ENCODE assay signal across 8 mouse cellular contexts in the genomic region with DNA sequence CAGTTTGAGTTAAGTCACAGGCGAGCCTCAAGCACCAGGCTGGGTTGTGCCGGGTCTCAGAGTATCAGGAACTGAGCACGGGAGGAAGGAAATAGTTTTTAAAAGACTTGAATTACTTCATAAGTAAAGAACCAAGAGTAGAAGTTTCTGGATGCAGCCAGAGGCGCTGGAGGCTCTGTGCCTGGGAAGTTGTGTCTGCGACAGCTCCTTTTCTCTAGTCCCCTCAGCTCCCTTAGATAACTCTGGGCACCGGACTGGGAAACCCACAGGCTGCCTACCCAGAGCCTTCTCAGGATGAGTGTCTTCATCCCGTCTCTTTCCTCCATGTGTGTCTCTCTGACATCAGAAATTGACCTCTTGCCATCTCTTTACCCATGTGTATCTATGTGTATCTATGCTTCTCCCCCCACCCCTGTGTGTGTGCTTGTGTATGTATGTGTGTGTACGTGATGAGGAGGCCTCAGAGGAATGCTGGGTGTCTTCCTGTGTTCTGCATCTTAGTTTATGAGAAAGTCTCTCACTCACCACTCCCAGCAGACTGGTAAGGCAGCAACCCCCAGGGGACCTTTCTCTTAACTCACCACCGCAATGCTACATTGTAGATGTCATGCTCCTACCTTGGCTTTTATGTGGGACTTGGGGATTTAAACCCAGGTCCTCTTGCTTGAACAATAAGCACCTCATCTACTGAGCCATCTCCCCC. TPM values are rescaled to one million over a fixed set of nuclear protein-coding genes. Genes with fewer than 3 reads are reported as not detected.
DNase-seq lines count a peak whose midpoint lies in the region; ATAC-seq and TF ChIP-seq lines count a peak whose summit lies in the region.

No protein-coding gene starts in this region.

- peak in 1 of 2 experiments; percentile 53 for DNase-seq in heart, adult 2 months
- no peak for DNase-seq in heart, postnatal 25 days (ENCODE audit: low spot score)
- DNase-seq in lung, postnatal 25 days (ENCODE audit: low spot score), result no peak
- DNase-seq in splenic B cell, adult 2 months (ENCODE audit: low read depth, low spot score), result peak; percentile 65
- DNase-seq in layer of hippocampus, adult 11-12 months (ENCODE audit: low spot score), result no peak
- no peak for DNase-seq in left cerebral cortex, adult 18-20 months (ENCODE audit: low spot score in 2 of 2)

- 33% methylated on average over 9 of the region's 9 CpGs for WGBS in heart, adult 2 months
- 55% methylated on average over 9 of the region's 9 CpGs for WGBS in lung, embryonic 16.5 days
- WGBS in heart, embryonic 15.5 days, result 60% methylated on average over 9 of the region's 9 CpGs

- intact Hi-C loops in heart, adult 2 months (cut with DNase I), result loop anchor here (2.0 kb wide), 1 partner anchor 42 kb away; no protein-coding TSS in a partner anchor
- intact Hi-C loops in heart, postnatal 25 days (cut with DNase I), result no loop called here

- H3K9ac ChIP-seq in heart, adult 2 months (ENCODE audit: low read depth, low read length), result no peak overlapping the region
- no peak overlapping the region for H3K9ac ChIP-seq in lung, embryonic 16.5 days (ENCODE audit: low read length)
- H3K9ac ChIP-seq in heart, embryonic 15.5 days, result no peak overlapping the region

- ATAC-seq in lung, embryonic 16.5 days (ENCODE audit: low read depth), result no peak
- no peak for ATAC-seq in heart, embryonic 15.5 days (replicated peaks; ENCODE audit: insufficient number of reproducible peaks, insufficient read depth, low FRiP score, low read depth)

- no peak overlapping the region for H3K4me2 ChIP-seq in lung, embryonic 16.5 days (ENCODE audit: low read depth, low read length)
- peak overlapping the region; percentile 17; the same call in 1 of the 2 replicates for H3K4me2 ChIP-seq in heart, embryonic 15.5 days

- TF ChIP-seq CTCF in heart, adult 2 months (IDR thresholded peaks at IDR 0.05), result no peak

- H3K4me3 ChIP-seq in heart, adult 2 months, result no peak overlapping the region
- H3K4me3 ChIP-seq in lung, embryonic 16.5 days (ENCODE audit: low read length), result no peak overlapping the region
- no peak overlapping the region for H3K4me3 ChIP-seq in heart, embryonic 15.5 days

- no peaks in the 10 kb centered on the region; the same call in 1 of the 2 replicates for H3K36me3 ChIP-seq in heart, adult 2 months (ENCODE audit: control insufficient read depth, insufficient read depth, low read length)
- H3K36me3 ChIP-seq in lung, embryonic 16.5 days (ENCODE audit: control insufficient read depth, insufficient read depth, low read length), result no peaks in the 10 kb centered on the region
- H3K36me3 ChIP-seq in heart, embryonic 15.5 days, result no peaks in the 10 kb centered on the region
- 0 out of 2 replicates have a peak, but pooled peaks cover 1% of the 10 kb centered on the region for H3K36me3 ChIP-seq in splenic B cell, adult 2 months (ENCODE audit: control insufficient read depth, insufficient read depth, low read length, poor library complexity, severe bottlenecking)

- H3K27me3 ChIP-seq in heart, adult 2 months (ENCODE audit: control insufficient read depth, insufficient read depth, low read length), result no peaks in the 10 kb centered on the region
- H3K27me3 ChIP-seq in lung, embryonic 16.5 days (ENCODE audit: control insufficient read depth, insufficient read depth, low read depth, low read length), result no peaks in the 10 kb centered on the region
- H3K27me3 ChIP-seq in heart, embryonic 15.5 days, result no peaks in the 10 kb centered on the region
- no peaks in the 10 kb centered on the region for H3K27me3 ChIP-seq in splenic B cell, adult 2 months (ENCODE audit: control insufficient read depth, insufficient read depth, low read length, poor library complexity, severe bottlenecking)

- peak overlapping the region; percentile 70 for H3K27ac ChIP-seq in heart, adult 2 months
- peak overlapping the region; percentile 80 for H3K27ac ChIP-seq in lung, embryonic 16.5 days (ENCODE audit: low read length)
- H3K27ac ChIP-seq in heart, embryonic 15.5 days, result peak overlapping the region; percentile 74

- 0 out of 2 replicates have a peak, but pooled peaks have one; percentile 21 for TF ChIP-seq POLR2A in heart, adult 2 months (IDR thresholded peaks at IDR 0.05; ENCODE audit: insufficient read depth, low read depth, low read length)

- peaks cover 5% of the 10 kb centered on the region for H3K79me2 ChIP-seq in heart, adult 2 months (replicated peaks; ENCODE audit: control insufficient read depth, insufficient read depth, low read length)

- TF ChIP-seq EP300 in heart, adult 2 months (IDR thresholded peaks at IDR 0.05; ENCODE audit: insufficient read depth, low read depth, low read length), result no peak

- H3K4me1 ChIP-seq in heart, adult 2 months (ENCODE audit: control insufficient read depth, insufficient read depth, low read length), result peaks cover 63% of the 10 kb centered on the region
- peaks cover 27% of the 10 kb centered on the region for H3K4me1 ChIP-seq in lung, embryonic 16.5 days (replicated peaks; ENCODE audit: control insufficient read depth, insufficient read depth, low read length)
- peaks cover 85% of the 10 kb centered on the region for H3K4me1 ChIP-seq in heart, embryonic 15.5 days (replicated peaks)

- no peaks in the 10 kb centered on the region for H3K9me3 ChIP-seq in lung, embryonic 16.5 days (ENCODE audit: control insufficient read depth, low read length)
- H3K9me3 ChIP-seq in heart, embryonic 15.5 days (replicated peaks), result no peaks in the 10 kb centered on the region

RNA-seq across cellular contexts. Expression of a gene that starts 6.4 kb away (rescaled TPM):
- 10 to 100 TPM; 38.3 to 43.6 TPM for total RNA-seq in heart, adult 2 months (2021)
- polyA plus RNA-seq in heart, adult 2 months (2012; rRNA removed), result 36.9 and 37.7 TPM in 2 replicates
- total RNA-seq in heart, postnatal 25 days (2021), result 10 to 100 TPM; 38.7 to 42.3 TPM
- 66.8 and 67.9 TPM in 2 replicates for polyA plus RNA-seq in lung, embryonic 16.5 days (2015; fragmentation: Nextera tagmentation; extraction: Ambion mirVana)
- 38.5 and 47.8 TPM in 2 replicates for polyA plus RNA-seq in heart, embryonic 15.5 days (2015; fragmentation: Nextera tagmentation; extraction: Ambion mirVana)
- total RNA-seq in left cerebral cortex, adult 18-20 months (2021), result 10 to 100 TPM; 29.6 to 39.3 TPM

RNA-seq across cellular contexts. Expression of a gene that starts 27.3 kb away (rescaled TPM):
- total RNA-seq in heart, adult 2 months (2021), result 1 to 10 TPM; 1.5 to 3.3 TPM
- polyA plus RNA-seq in heart, adult 2 months (2012; rRNA removed), result 2.1 and 2.3 TPM in 2 replicates
- 1 to 10 TPM; 2.5 to 2.9 TPM for total RNA-seq in heart, postnatal 25 days (2021)
- polyA plus RNA-seq in lung, embryonic 16.5 days (2015; fragmentation: Nextera tagmentation; extraction: Ambion mirVana), result 3.1 and 3.5 TPM in 2 replicates
- polyA plus RNA-seq in heart, embryonic 15.5 days (2015; fragmentation: Nextera tagmentation; extraction: Ambion mirVana), result 1.6 and 2.1 TPM in 2 replicates
- 1 to 10 TPM; 5.9 to 8.5 TPM for total RNA-seq in left cerebral cortex, adult 18-20 months (2021)

RNA-seq across cellular contexts. Expression of a gene that starts 30.6 kb away (rescaled TPM):
- 1 to 10 TPM; 5.3 to 7.1 TPM for total RNA-seq in heart, adult 2 months (2021)
- 14.4 and 33.8 TPM in 2 replicates for polyA plus RNA-seq in heart, adult 2 months (2012; rRNA removed)
- 10 to 100 TPM in 1 of 2 experiments, 1 to 10 TPM in 1; 8.9 to 10.3 TPM for total RNA-seq in heart, postnatal 25 days (2021)
- polyA plus RNA-seq in lung, embryonic 16.5 days (2015; fragmentation: Nextera tagmentation; extraction: Ambion mirVana), result 0.84 and 1.0 TPM in 2 replicates
- polyA plus RNA-seq in heart, embryonic 15.5 days (2015; fragmentation: Nextera tagmentation; extraction: Ambion mirVana), result 1.2 and 1.4 TPM in 2 replicates
- 1 to 10 TPM in 1 of 2 experiments, not detected in 1; 1.0 TPM for total RNA-seq in left cerebral cortex, adult 18-20 months (2021)

RNA-seq across cellular contexts. Expression of a gene that starts 43.2 kb away (rescaled TPM):
- total RNA-seq in heart, adult 2 months (2021), result 10 to 100 TPM; 17.6 to 19.4 TPM
- 16.0 and 18.5 TPM in 2 replicates for polyA plus RNA-seq in heart, adult 2 months (2012; rRNA removed)
- total RNA-seq in heart, postnatal 25 days (2021), result 10 to 100 TPM; 16.3 to 17.9 TPM
- polyA plus RNA-seq in lung, embryonic 16.5 days (2015; fragmentation: Nextera tagmentation; extraction: Ambion mirVana), result 31.1 TPM in 2 replicates
- polyA plus RNA-seq in heart, embryonic 15.5 days (2015; fragmentation: Nextera tagmentation; extraction: Ambion mirVana), result 15.2 and 19.6 TPM in 2 replicates
- total RNA-seq in left cerebral cortex, adult 18-20 months (2021), result 10 to 100 TPM; 40.6 to 45.7 TPM

RNA-seq across cellular contexts. Expression of a gene that starts 59.9 kb away (rescaled TPM):
- total RNA-seq in heart, adult 2 months (2021), result 1 to 10 TPM; 6.5 to 7.3 TPM
- 23.4 and 28.4 TPM in 2 replicates for polyA plus RNA-seq in heart, adult 2 months (2012; rRNA removed)
- total RNA-seq in heart, postnatal 25 days (2021), result 1 to 10 TPM; 7.5 to 8.1 TPM
- 34.5 and 36.8 TPM in 2 replicates for polyA plus RNA-seq in lung, embryonic 16.5 days (2015; fragmentation: Nextera tagmentation; extraction: Ambion mirVana)
- polyA plus RNA-seq in heart, embryonic 15.5 days (2015; fragmentation: Nextera tagmentation; extraction: Ambion mirVana), result 20.7 and 28.8 TPM in 2 replicates
- 10 to 100 TPM; 19.2 to 23.7 TPM for total RNA-seq in left cerebral cortex, adult 18-20 months (2021)
